Mouse (Mus musculus): ENCODE results near the gene Crisp4. TPM values are rescaled to one million over a fixed set of nuclear protein-coding genes. Genes with fewer than 3 reads are reported as not detected.

The Crisp4 gene
- total RNA-seq (2021): not detected
- long read RNA-seq: 0 reads

GRCm38 (mm10) chr1:18145802-18146201 is at the start of gene Crisp4:
Crisp4 (minus strand) TSS chr1:18145902.
- no peak for DNase-seq (ENCODE audit: low spot score in 2 of 2)

GRCm38 (mm10) chr1:18191719-18192118 is 46.0 kb upstream of the Crisp4 start:
- no peak for DNase-seq (ENCODE audit: low spot score in 2 of 2)

DNA sequence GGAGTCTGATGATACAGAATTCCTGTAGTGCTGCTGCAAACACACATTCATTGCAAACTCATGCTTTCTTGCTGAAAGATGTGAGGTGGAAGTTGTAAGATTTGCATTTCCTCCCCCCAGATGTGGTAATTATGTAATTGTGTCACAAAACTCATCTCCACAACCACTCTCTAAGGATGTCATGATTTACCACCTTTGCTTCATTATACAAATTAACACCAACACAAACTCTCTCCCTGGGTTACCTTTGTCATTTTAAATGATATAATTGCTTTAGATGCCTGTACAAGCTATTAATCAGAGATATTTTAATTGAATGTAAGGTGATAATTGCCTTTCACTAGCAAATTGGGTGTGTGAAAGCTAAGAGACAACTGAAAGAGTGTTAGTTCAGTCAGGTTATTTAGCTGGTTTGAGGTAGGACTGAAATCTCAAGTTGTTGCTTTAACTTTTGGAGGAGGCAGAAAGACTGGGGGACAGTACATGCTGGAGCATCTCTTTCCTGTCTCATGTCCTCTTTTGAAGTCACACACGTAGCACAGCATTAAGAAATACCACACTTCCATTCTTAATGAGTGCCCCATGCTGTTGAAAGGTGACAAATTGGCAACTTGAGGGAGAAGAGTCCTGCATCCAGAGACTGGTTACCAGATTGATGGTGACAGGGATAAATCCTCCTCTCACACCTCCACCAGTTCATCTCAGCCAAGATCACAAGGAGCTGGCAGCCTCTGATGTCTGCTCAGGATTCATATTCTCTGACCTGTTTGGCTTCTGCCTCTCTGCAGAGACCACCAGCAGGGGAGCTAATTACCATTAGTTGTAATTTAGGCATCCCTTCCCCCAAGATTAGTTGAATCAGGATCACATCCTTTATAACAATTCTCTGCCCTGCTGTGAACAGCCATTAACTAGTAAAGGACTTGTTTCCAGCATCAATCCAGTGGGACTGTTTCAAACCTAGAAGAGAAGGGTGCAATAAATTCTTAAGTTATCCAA is 45.3 kb upstream of the Crisp4 start:
- no peak for DNase-seq (ENCODE audit: low spot score in 2 of 2)

GRCm38 (mm10) chr1:18181167-18181566 is 35.5 kb upstream of the Crisp4 start:
- peak; percentile 18 to 50 for DNase-seq (ENCODE audit: low spot score in 2 of 2)

DNA sequence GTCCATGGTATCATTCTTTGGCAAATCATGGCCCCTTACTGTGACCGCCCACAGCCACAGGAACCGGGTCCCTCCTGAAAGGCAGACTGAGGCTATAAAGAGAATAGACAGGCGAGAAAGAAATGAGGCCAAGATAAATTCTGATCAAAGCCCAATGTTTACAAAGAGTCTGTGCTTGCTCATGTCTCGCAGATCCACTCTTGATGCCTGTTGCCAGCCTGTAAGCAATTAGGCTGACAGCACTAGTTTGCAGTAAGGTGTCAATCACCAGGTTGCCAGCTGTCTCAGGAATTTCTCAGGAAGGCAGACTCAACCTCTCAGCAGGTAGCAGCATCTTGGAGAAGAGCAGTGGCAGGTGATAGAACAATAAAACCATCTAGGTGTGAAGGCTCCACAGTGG is 24.9 kb upstream of the Crisp4 start:
- DNase-seq (ENCODE audit: low spot score in 2 of 2): no peak

- DNase-seq (ENCODE audit: low spot score in 2 of 2): peak; percentile 39 to 72
Observed at GRCm38 (mm10) chr1:18168261-18168660, 22.6 kb upstream of the Crisp4 start.

DNA sequence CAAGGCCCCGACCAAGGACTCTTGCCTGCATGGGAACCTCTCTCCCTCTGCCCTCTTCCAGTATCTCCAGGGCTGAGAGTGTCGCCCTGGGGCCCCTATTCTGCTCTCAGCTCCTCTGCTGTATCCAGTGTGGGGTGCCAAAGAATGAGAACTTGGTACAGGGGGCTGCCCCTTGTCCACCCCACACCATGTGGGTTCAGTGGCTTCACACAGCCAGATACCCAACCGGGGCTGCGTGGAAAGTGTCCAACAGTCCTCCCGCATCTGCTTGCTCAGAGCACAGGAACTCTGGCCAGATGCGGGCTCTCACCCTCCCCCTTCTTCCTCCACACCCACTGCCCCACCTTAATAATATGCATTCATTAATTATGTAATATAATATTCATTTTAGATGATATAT is 13.4 kb upstream of the Crisp4 start:
- no peak for DNase-seq (ENCODE audit: low spot score in 2 of 2)

- DNase-seq (ENCODE audit: low spot score in 2 of 2): peak; percentile 11 to 41
Observed at GRCm38 (mm10) chr1:18148211-18148610, 2.5 kb upstream of the Crisp4 start.

DNA sequence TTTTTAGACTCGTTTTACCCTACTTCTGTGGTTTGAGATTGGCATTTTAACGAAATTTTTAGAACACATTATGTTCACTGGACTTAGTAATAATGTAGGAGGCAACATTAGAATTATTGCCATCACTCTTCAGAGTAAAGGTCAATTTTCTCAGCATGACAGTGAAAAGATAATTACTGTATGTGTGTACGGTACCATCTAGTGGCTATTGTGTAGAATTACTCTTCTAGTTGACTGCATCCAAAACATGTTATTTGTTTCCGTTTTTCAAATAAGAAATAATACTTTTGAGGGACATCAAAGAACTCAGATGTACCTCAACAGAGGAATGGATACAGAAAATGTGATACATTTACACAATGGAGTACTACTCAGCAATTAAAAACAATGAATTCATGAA is 14.0 kb downstream of the Crisp4 start:
- DNase-seq (ENCODE audit: low spot score in 2 of 2): no peak

DNA sequence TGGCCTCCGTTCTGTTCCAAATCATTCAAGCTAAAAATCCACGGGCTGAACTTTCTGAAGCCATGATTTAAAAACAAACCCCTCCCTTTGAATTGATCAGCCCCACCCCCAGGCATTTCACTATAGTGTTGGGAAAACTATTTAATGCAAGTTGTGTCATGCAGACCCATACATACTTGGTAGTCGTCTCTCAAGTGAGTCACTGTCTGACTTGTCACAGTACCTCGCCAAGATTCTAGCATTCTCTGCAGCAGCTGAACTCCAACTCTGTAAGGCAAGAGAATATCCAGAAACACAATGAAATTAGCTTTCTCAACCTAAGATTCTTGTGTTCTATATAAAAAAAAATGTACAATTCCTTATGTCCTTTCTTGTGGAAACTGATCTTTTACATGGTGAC is 15.7 kb downstream of the Crisp4 start:
- no peak for DNase-seq (ENCODE audit: low spot score in 2 of 2)

DNA sequence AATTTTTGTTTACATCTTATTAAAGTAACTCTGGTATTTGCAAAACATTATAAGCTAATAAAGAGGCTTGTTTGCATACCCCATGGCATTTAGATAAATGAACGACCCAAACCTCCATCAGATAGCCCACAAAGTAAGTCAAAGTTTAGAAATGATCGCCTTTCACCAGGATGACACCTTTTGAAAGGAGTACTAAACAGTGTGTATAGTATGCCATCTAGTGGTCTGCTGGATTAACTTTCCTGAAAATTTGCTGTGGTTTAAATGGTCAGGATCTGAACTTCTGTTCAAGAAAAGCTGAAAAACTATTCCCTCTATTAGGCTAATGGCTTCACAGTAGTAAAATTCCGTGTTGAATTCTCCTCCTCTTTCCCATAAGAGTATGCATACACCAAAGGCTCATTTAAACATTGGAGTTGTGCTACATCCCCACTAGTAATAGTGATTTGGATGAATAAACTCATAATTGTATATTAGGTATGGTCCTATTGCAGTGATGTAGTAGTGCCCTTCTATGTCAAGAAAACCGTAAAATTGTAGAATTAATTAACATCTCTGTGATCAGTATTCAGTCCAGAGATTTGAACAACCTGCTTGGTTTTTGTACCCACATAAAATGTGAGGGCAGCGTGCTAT is 38.9 kb downstream of the Crisp4 start:
- peak in 1 of 2 experiments; percentile 39 for DNase-seq (ENCODE audit: low spot score in 2 of 2)

DNA sequence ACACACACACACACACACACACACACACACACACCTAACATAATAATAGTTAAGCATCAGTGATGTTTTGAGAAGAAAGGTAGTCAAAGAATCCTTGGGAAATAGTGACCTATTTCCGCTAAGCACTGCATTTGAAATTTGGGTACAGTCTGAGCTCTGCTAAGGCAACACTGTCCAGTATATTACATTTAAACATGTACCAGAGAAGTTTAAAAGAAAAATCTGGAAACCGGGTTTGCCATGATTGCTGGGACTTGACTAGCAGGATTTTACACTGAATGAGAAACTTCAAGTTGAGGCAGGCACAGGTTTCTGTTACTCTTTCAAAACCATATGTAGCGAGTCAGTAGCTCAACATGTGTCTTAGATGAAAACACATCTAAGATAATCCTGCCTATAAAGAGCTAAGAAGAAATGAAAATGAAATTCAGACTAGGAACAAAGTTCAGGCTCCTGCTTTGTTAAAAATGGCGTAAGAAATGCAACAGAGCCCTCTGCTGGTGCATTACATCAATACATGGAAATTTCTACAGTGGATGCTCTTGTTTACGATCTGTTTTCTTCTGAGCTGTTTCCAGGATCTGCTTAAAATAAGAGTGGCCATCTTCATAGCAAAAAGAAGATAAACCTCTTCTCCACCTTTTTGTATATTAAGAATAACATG is 39.7 kb downstream of the Crisp4 start:
- peak; percentile 26 to 70 for DNase-seq (ENCODE audit: low spot score in 2 of 2)

DNA sequence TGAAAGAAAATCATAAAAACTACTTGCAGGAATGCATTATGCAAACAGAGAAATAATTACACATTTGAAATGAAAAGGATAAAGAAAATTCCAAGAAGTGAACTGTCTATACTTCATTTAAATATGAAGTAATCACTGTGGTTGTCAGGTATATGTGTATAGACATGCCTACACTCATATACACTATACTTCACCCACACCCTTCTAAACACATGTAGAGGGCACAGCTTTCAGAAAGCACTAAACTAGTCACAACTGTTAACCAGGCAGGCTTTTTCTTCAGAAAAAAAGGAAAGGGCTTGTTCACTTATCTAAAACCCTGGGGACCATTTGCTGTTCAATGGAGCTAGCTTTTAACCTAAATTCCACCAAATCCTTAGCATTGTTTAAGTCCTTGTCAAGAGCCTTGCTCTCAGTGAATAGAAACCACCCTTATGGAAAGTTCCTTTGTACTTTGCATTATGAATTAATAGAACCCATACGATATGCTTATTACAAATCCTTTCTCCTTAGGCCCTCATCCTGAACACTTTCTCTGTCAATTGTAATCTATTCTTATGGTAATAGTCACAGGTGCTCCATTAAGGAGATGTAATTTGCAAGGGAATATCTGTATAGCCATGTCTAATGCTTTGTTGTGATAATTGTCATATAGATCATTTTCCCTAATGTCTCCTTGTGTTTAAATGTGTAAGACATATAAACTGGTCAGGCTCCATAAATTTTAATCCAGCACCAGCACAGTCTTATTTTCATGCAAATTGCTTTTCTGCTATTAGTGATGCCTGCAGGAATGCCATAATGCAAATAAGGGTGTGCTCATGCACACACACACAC is 40.5 kb downstream of the Crisp4 start:
- DNase-seq (ENCODE audit: low spot score in 2 of 2): no peak

Other genes with a start within 250 kb of the Crisp4 start
- gene Defb18, start 91.5 kb upstream of the Crisp4 start, total RNA-seq (2021): not detected
- not detected for gene Defb41, start 119.2 kb upstream of the Crisp4 start, total RNA-seq (2021)